Mouse (Mus musculus): Measurements from ENCODE around the gene B9d1. TPM values are rescaled to one million over a fixed set of nuclear protein-coding genes. Genes with fewer than 3 reads are reported as not detected.

B9d1 gene
- polyA plus RNA-seq (2012; rRNA removed), result 3.4 and 4.4 TPM in 2 replicates

DNA sequence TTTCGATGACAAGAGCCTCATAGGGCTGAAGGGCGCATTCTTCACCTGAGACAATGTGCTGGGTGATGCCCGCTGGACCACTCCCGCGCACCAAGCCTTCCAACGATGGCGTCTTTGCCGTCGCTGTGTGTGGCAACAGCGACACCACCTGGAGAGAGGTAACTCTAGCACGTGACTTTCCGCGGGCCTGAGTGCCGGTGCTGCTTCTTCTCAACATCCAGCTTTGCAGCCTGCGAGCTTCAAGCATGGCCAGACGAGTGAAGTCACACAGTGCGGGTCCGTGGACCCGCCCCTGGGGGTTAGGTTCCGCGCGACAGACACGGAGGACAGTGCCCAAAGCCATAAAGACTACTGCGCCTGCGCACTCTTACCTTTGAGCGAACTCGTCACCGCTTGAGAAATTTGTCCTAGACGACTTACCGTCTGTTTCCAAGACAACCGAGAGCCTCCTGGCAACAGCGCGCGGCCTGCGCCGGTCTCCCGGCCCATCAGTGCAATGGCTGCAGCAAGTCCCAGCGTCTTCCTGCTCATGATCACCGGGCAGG lies at the start of gene B9d1:
B9d1 (plus strand) TSS at position 432 of the 545 bp plus-strand sequence.
- Histone ChIP-seq H3K4me3 (ENCODE audit: extremely low read depth, insufficient read depth, insufficient read length) (peak within 1 kb of the TSS; percentile 60), H3K36me3 (ENCODE audit: control insufficient read depth, insufficient read depth, low read length) (no peaks in the 10 kb centered on the region), H3K27me3 (ENCODE audit: control insufficient read depth, insufficient read depth, low read length) (no peaks in the 10 kb centered on the region), H3K27ac (ENCODE audit: insufficient read depth, low read length) (peak within 1 kb of the TSS; percentile 65), H3K4me1 (ENCODE audit: control insufficient read depth, insufficient read depth, insufficient read length) (no peaks in the 10 kb centered on the region)
- peak; percentile 89 to 96 for DNase-seq (ENCODE audit: low read depth in 1 of 2, low spot score in 2 of 2)
- TF ChIP-seq CTCF (IDR thresholded peaks at IDR 0.05; ENCODE audit: extremely low read depth, insufficient read depth, insufficient read length, insufficient replicate concordance) (peak; percentile 93), POLR2A (IDR thresholded peaks at IDR 0.05; ENCODE audit: low read depth, low read length) (no peak)
- WGBS, result under 1% methylated on average over 39 of the region's 39 CpGs

DNA sequence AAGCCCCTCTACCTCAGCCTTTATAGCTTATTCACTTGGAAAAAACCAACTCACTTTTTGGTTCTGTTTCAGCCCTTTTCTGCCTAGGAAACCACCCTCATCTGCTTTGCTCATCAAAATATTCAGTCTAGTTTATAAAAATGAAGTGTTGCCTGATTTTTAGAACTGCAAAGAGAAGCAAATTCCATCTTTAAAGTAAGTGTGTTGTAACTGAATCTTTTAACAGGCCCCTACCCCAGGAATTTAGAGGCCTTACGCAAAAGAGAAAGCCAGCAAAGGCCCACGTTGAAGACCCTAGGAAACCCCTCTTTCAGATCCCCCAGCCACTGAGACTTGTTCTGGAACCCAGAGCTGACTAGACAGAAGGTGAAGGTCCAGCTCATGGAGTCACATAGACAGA lies 40.9 kb upstream of the B9d1 start:
- Histone ChIP-seq H3K27ac (ENCODE audit: insufficient read depth, low read length) (no peak overlapping the region), H3K36me3 (ENCODE audit: control insufficient read depth, insufficient read depth, low read length) (no peaks in the 10 kb centered on the region), H3K4me3 (ENCODE audit: extremely low read depth, insufficient read depth, insufficient read length) (no peak overlapping the region), H3K27me3 (ENCODE audit: control insufficient read depth, insufficient read depth, low read length) (peaks cover 2% of the 10 kb centered on the region; the same call in 1 of the 2 replicates), H3K4me1 (ENCODE audit: control insufficient read depth, insufficient read depth, insufficient read length) (no peaks in the 10 kb centered on the region)
- DNase-seq (ENCODE audit: low read depth in 1 of 2, low spot score in 2 of 2), result no peak
- 72% methylated on average over 2 of the region's 2 CpGs for WGBS
- TF ChIP-seq POLR2A (IDR thresholded peaks at IDR 0.05; ENCODE audit: low read depth, low read length), result no peak
- TF ChIP-seq CTCF (IDR thresholded peaks at IDR 0.05; ENCODE audit: extremely low read depth, insufficient read depth, insufficient read length, insufficient replicate concordance), result no peak

GRCm38 (mm10) chr11:61465422-61465821 lies 39.5 kb upstream of the B9d1 start:
- Histone ChIP-seq H3K27me3 (ENCODE audit: control insufficient read depth, insufficient read depth, low read length) (peaks cover 2% of the 10 kb centered on the region; the same call in 1 of the 2 replicates), H3K27ac (ENCODE audit: insufficient read depth, low read length) (no peak overlapping the region), H3K36me3 (ENCODE audit: control insufficient read depth, insufficient read depth, low read length) (no peaks in the 10 kb centered on the region), H3K4me1 (ENCODE audit: control insufficient read depth, insufficient read depth, insufficient read length) (no peaks in the 10 kb centered on the region), H3K4me3 (ENCODE audit: extremely low read depth, insufficient read depth, insufficient read length) (no peak overlapping the region)
- no peak for DNase-seq (ENCODE audit: low read depth in 1 of 2, low spot score in 2 of 2)
- TF ChIP-seq POLR2A (IDR thresholded peaks at IDR 0.05; ENCODE audit: low read depth, low read length) (no peak), CTCF (IDR thresholded peaks at IDR 0.05; ENCODE audit: extremely low read depth, insufficient read depth, insufficient read length, insufficient replicate concordance) (no peak)
- 78% methylated on average over 4 of the region's 4 CpGs for WGBS

DNA sequence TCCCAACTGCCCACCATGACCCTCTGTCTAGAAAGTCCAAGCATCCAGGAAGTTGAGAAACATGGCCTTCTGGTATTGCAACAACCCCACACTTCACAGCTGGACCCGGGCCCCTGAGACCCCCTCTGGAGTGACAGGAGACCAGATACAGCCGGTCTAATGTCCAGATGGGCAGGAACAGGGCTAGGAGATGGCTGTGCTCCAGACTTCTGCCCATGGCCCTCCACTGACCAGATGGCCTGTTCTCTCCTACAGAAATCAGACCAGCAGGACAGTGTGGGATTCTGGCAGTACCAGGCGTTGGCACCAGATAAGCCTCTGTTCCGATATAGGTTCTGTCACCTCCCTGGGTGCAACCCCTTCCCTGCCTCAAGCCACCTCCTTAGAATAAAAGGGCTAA lies 36.4 kb upstream of the B9d1 start:
- DNase-seq (ENCODE audit: low read depth in 1 of 2, low spot score in 2 of 2), result no peak
- H3K36me3 ChIP-seq (ENCODE audit: control insufficient read depth, insufficient read depth, low read length), result no peaks in the 10 kb centered on the region
- H3K4me3 ChIP-seq (ENCODE audit: extremely low read depth, insufficient read depth, insufficient read length), result no peak overlapping the region
- no peaks in the 10 kb centered on the region for H3K27me3 ChIP-seq (ENCODE audit: control insufficient read depth, insufficient read depth, low read length)
- WGBS, result 83% methylated on average over 4 of the region's 4 CpGs
- no peak overlapping the region for H3K27ac ChIP-seq (ENCODE audit: insufficient read depth, low read length)
- no peaks in the 10 kb centered on the region for H3K4me1 ChIP-seq (ENCODE audit: control insufficient read depth, insufficient read depth, insufficient read length)
- TF ChIP-seq CTCF (IDR thresholded peaks at IDR 0.05; ENCODE audit: extremely low read depth, insufficient read depth, insufficient read length, insufficient replicate concordance) (no peak), POLR2A (IDR thresholded peaks at IDR 0.05; ENCODE audit: low read depth, low read length) (no peak)

DNA sequence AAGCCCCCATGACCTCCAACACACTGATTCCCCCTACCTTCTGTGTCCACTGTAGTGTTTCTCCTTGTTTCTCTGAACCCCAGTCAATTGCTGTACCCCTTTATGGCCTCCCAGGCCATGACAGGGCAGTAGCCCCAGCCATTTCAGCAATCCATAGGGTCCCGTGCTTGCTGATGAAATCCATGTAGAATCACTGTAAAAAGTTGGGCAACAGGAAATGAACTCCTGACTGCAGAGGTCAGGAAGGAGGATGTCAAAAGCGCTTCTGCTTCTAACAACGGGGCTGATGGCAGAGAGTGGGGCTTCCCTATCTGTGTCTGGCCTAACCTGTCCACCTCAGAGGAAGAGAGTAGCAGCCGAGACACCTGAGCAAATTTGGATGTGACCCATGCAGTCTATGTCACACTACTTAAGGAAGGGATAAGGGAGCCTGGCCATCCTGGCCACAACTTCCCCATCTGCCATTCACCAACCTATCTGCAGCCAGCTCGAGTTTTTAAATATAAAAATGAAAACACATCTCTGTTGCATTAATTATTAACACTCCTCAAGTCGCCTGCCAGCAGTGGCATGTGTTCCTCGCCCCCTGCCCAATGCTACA lies 35.5 kb upstream of the B9d1 start:
- Histone ChIP-seq H3K36me3 (ENCODE audit: control insufficient read depth, insufficient read depth, low read length) (no peaks in the 10 kb centered on the region), H3K27ac (ENCODE audit: insufficient read depth, low read length) (no peak overlapping the region), H3K4me3 (ENCODE audit: extremely low read depth, insufficient read depth, insufficient read length) (no peak overlapping the region), H3K27me3 (ENCODE audit: control insufficient read depth, insufficient read depth, low read length) (no peaks in the 10 kb centered on the region), H3K4me1 (ENCODE audit: control insufficient read depth, insufficient read depth, insufficient read length) (no peaks in the 10 kb centered on the region)
- no peak for TF ChIP-seq POLR2A (IDR thresholded peaks at IDR 0.05; ENCODE audit: low read depth, low read length)
- no peak for TF ChIP-seq CTCF (IDR thresholded peaks at IDR 0.05; ENCODE audit: extremely low read depth, insufficient read depth, insufficient read length, insufficient replicate concordance)
- 27% methylated on average over 7 of the region's 7 CpGs for WGBS
- no peak for DNase-seq (ENCODE audit: low read depth in 1 of 2, low spot score in 2 of 2)

DNA sequence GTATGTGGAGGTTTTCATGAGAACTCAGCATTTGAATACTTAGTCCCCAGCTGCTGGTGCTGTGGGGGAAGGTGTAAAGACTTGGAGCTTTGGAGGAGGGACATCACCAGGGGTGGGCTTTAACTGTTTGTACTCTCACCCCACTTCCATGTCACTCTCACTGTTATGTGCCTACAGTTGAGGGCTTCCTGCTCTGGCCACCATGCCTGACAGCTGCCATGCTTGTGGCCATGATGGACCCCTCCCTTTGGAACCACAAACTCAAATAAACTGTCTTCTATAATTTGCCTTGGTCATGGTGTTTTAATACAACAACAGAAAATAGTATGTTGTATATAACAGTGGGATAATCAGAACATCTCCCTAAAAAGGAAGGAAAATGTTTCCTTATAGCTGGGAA lies 34.1 kb upstream of the B9d1 start:
- TF ChIP-seq CTCF (IDR thresholded peaks at IDR 0.05; ENCODE audit: extremely low read depth, insufficient read depth, insufficient read length, insufficient replicate concordance), result no peak
- TF ChIP-seq POLR2A (IDR thresholded peaks at IDR 0.05; ENCODE audit: low read depth, low read length), result no peak
- DNase-seq (ENCODE audit: low read depth in 1 of 2, low spot score in 2 of 2), result no peak
- Histone ChIP-seq H3K36me3 (ENCODE audit: control insufficient read depth, insufficient read depth, low read length) (no peaks in the 10 kb centered on the region), H3K27ac (ENCODE audit: insufficient read depth, low read length) (no peak overlapping the region), H3K4me3 (ENCODE audit: extremely low read depth, insufficient read depth, insufficient read length) (no peak overlapping the region), H3K4me1 (ENCODE audit: control insufficient read depth, insufficient read depth, insufficient read length) (no peaks in the 10 kb centered on the region), H3K27me3 (ENCODE audit: control insufficient read depth, insufficient read depth, low read length) (no peaks in the 10 kb centered on the region)

DNA sequence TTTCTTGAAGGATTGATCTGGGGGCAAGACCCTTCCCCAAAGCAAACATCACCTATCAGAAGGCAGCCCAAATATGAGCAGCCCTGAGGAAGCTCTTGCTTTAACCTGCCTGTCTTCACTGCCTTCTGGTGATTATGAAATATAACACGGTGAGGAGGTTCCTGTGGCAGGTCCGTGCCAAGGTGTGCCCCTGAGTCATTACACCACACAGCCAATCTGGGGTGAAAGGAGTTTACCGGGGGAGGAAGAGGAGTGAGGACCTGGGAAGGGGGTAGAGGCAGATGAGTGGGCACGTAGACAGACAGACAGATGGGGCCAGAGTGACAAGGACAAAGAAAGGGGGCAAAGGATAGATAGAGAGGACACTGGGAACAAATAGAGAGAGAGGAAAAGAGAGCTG lies 31.3 kb upstream of the B9d1 start:
- no peaks in the 10 kb centered on the region for H3K4me1 ChIP-seq (ENCODE audit: control insufficient read depth, insufficient read depth, insufficient read length)
- no peak overlapping the region for H3K4me3 ChIP-seq (ENCODE audit: extremely low read depth, insufficient read depth, insufficient read length)
- no peaks in the 10 kb centered on the region for H3K27me3 ChIP-seq (ENCODE audit: control insufficient read depth, insufficient read depth, low read length)
- DNase-seq (ENCODE audit: low read depth in 1 of 2, low spot score in 2 of 2), result no peak
- H3K36me3 ChIP-seq (ENCODE audit: control insufficient read depth, insufficient read depth, low read length), result no peaks in the 10 kb centered on the region
- TF ChIP-seq POLR2A (IDR thresholded peaks at IDR 0.05; ENCODE audit: low read depth, low read length) (no peak), CTCF (IDR thresholded peaks at IDR 0.05; ENCODE audit: extremely low read depth, insufficient read depth, insufficient read length, insufficient replicate concordance) (no peak)
- H3K27ac ChIP-seq (ENCODE audit: insufficient read depth, low read length), result no peak overlapping the region
- 62% methylated on average over 4 of the region's 4 CpGs for WGBS

All from spleen, adult 2 months (tissue).